Mouse (Mus musculus): ENCODE results near the gene Fkbpl. TPM values are rescaled to one million over a fixed set of nuclear protein-coding genes. Genes with fewer than 3 reads are reported as not detected.
A peak's percentile ranks its signal among the peaks of the same experiment; 100 is the strongest.

Gene Fkbpl
- polyA plus RNA-seq, 1 experiment from 2014 or later: 12.9 TPM

DNA sequence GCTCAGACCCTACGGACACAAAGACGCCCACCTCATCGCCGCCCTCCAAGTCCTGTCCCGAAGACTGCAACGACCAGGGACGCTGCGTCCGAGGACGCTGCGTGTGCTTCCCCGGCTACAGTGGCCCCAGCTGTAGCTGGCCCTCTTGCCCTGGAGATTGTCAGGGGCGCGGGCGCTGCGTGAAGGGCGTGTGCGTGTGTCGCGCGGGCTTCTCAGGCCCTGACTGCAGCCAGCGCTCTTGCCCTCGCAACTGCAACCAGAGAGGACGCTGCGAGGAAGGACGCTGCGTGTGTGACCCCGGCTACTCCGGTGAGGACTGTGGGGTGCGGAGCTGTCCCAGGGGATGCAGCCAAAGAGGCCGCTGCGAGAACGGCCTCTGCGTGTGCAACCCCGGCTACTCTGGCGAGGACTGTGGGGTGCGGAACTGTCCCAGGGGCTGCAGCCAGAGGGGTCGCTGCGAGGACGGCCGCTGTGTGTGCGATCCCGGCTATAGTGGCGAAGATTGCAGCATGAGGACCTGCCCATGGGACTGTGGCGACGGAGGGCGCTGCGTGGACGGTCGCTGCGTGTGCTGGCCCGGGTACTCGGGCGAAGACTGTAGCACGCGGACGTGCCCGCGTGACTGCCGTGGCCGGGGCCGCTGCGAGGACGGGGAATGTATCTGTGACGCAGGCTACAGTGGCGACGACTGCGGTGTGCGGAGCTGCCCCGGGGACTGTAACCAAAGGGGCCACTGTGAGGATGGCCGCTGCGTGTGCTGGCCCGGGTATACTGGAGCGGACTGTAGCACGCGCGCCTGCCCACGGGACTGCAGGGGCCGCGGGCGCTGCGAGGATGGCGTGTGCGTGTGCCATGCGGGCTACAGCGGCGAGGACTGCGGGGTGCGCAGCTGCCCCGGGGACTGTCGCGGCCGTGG is 26.8 kb downstream of the Fkbpl start:
- Histone ChIP-seq H3K36me3 (replicated peaks; ENCODE audit: control insufficient read depth, insufficient read depth) (no peaks in the 10 kb centered on the region), H3K4me2 (replicated peaks) (peak overlapping the region; percentile 67), H3K27me3 (ENCODE audit: control insufficient read depth, insufficient read depth, low read length) (peaks cover 46% of the 10 kb centered on the region), H3K4me1 (replicated peaks; ENCODE audit: control insufficient read depth, insufficient read depth, low read length) (peaks cover 13% of the 10 kb centered on the region), H3K9ac (peak overlapping the region; percentile 53), H3K9me3 (ENCODE audit: control insufficient read depth, low read length) (no peaks in the 10 kb centered on the region), H3K27ac (no peak overlapping the region), H3K4me3 (replicated peaks; ENCODE audit: low read length) (peak overlapping the region; percentile 36)
- DNase-seq (ENCODE audit: low spot score): no peak
- WGBS: 9% methylated on average over 93 of the region's 93 CpGs
- peak; percentile 32; the same call in 1 of the 2 replicates for ATAC-seq (ENCODE audit: low FRiP score)

GRCm38 (mm10) chr17:34672246-34672792 is 27.8 kb downstream of the Fkbpl start:
- H3K4me1 ChIP-seq (replicated peaks; ENCODE audit: control insufficient read depth, insufficient read depth, low read length): peaks cover 13% of the 10 kb centered on the region
- H3K27me3 ChIP-seq (ENCODE audit: control insufficient read depth, insufficient read depth, low read length): peaks cover 46% of the 10 kb centered on the region
- DNase-seq (ENCODE audit: low spot score) (no peak), ATAC-seq (ENCODE audit: low FRiP score) (no peak)
- no peak overlapping the region for H3K27ac ChIP-seq
- H3K4me3 ChIP-seq (replicated peaks; ENCODE audit: low read length): peak overlapping the region; percentile 36
- WGBS: 36% methylated on average over 49 of the region's 49 CpGs
- peak overlapping the region; percentile 67 for H3K4me2 ChIP-seq (replicated peaks)
- no peaks in the 10 kb centered on the region for H3K9me3 ChIP-seq (ENCODE audit: control insufficient read depth, low read length)
- peak overlapping the region; percentile 53 for H3K9ac ChIP-seq
- no peaks in the 10 kb centered on the region for H3K36me3 ChIP-seq (replicated peaks; ENCODE audit: control insufficient read depth, insufficient read depth)

DNA sequence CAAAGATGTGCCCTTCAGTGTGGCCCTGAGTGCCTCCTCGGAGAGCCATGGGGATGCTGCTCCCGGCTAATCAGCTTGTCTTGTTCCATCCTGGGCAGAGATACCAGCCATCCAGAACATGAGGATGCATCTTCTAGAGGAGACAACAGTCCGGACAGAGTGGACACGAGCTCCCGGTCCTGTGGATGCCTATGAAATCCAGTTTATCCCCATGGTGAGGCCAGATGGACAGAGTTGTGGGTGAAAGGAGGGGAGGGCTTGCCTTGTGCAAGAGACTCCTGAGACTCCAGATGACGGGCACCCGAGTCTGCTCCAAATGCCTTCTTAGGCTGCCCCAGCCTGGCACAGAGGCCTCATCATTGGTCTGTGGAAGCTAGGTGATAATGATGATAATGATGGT is 28.6 kb downstream of the Fkbpl start:
- H3K36me3 ChIP-seq (replicated peaks; ENCODE audit: control insufficient read depth, insufficient read depth): no peaks in the 10 kb centered on the region
- H3K9me3 ChIP-seq (ENCODE audit: control insufficient read depth, low read length): no peaks in the 10 kb centered on the region
- ATAC-seq (ENCODE audit: low FRiP score): no peak
- WGBS: 85% methylated on average over 7 of the region's 7 CpGs
- H3K9ac ChIP-seq: no peak overlapping the region
- H3K27ac ChIP-seq: no peak overlapping the region
- no peak overlapping the region for H3K4me2 ChIP-seq (replicated peaks)
- no peak for DNase-seq (ENCODE audit: low spot score)
- H3K4me1 ChIP-seq (replicated peaks; ENCODE audit: control insufficient read depth, insufficient read depth, low read length): peaks cover 13% of the 10 kb centered on the region
- H3K27me3 ChIP-seq (ENCODE audit: control insufficient read depth, insufficient read depth, low read length): peaks cover 46% of the 10 kb centered on the region
- H3K4me3 ChIP-seq (replicated peaks; ENCODE audit: low read length): no peak overlapping the region

- Histone ChIP-seq H3K27me3 (ENCODE audit: control insufficient read depth, insufficient read depth, low read length) (peaks cover 45% of the 10 kb centered on the region), H3K4me2 (replicated peaks) (no peak overlapping the region)
- 69% methylated on average over 11 of the region's 11 CpGs for WGBS
Observed at GRCm38 (mm10) chr17:34674524-34675204, 30.1 kb downstream of the Fkbpl start.

GRCm38 (mm10) chr17:34675205-34676092 is 30.9 kb downstream of the Fkbpl start:
- Histone ChIP-seq H3K9me3 (ENCODE audit: control insufficient read depth, low read length) (no peaks in the 10 kb centered on the region), H3K4me2 (replicated peaks) (no peak overlapping the region), H3K9ac (no peak overlapping the region), H3K4me3 (replicated peaks; ENCODE audit: low read length) (no peak overlapping the region), H3K36me3 (replicated peaks; ENCODE audit: control insufficient read depth, insufficient read depth) (no peaks in the 10 kb centered on the region), H3K27me3 (ENCODE audit: control insufficient read depth, insufficient read depth, low read length) (peaks cover 37% of the 10 kb centered on the region), H3K27ac (no peak overlapping the region), H3K4me1 (replicated peaks; ENCODE audit: control insufficient read depth, insufficient read depth, low read length) (peaks cover 13% of the 10 kb centered on the region)
- ATAC-seq (ENCODE audit: low FRiP score): no peak
- WGBS: 79% methylated on average over 13 of the region's 13 CpGs
- DNase-seq (ENCODE audit: low spot score): no peak

More at GRCm38 (mm10) chr17:34674524-34675204, 30.1 kb downstream of the Fkbpl start:
- no peak for ATAC-seq (ENCODE audit: low FRiP score)
- H3K27ac ChIP-seq: no peak overlapping the region
- no peaks in the 10 kb centered on the region for H3K9me3 ChIP-seq (ENCODE audit: control insufficient read depth, low read length)
- no peak for DNase-seq (ENCODE audit: low spot score)
- no peaks in the 10 kb centered on the region for H3K36me3 ChIP-seq (replicated peaks; ENCODE audit: control insufficient read depth, insufficient read depth)
- H3K9ac ChIP-seq: no peak overlapping the region
- peaks cover 13% of the 10 kb centered on the region for H3K4me1 ChIP-seq (replicated peaks; ENCODE audit: control insufficient read depth, insufficient read depth, low read length)
- no peak overlapping the region for H3K4me3 ChIP-seq (replicated peaks; ENCODE audit: low read length)

DNA sequence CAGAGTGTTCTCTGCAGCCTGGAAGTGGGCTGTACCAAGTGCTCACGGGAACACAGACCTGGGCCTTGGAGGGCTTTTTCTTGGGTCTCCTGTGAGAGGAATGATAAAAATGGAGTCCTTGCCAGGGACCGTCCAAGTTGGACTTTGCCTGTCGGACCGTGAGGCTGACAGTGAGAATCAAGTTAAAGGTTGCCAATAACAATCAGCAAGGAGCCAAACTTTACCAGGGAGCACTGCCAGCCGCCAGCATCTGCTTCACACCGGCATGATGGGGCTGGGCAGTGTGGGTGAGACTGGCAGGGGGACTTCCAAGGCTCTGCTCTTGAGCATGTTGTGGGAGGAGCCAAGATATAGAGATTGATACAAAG is 31.5 kb downstream of the Fkbpl start:
- Histone ChIP-seq H3K9ac (no peak overlapping the region), H3K27ac (no peak overlapping the region), H3K4me3 (replicated peaks; ENCODE audit: low read length) (no peak overlapping the region), H3K4me2 (replicated peaks) (no peak overlapping the region), H3K4me1 (replicated peaks; ENCODE audit: control insufficient read depth, insufficient read depth, low read length) (peaks cover 13% of the 10 kb centered on the region), H3K9me3 (ENCODE audit: control insufficient read depth, low read length) (no peaks in the 10 kb centered on the region), H3K36me3 (replicated peaks; ENCODE audit: control insufficient read depth, insufficient read depth) (no peaks in the 10 kb centered on the region), H3K27me3 (ENCODE audit: control insufficient read depth, insufficient read depth, low read length) (peaks cover 31% of the 10 kb centered on the region)
- no peak for ATAC-seq (ENCODE audit: low FRiP score)
- WGBS: 84% methylated on average over 6 of the region's 6 CpGs
- no peak for DNase-seq (ENCODE audit: low spot score)

DNA sequence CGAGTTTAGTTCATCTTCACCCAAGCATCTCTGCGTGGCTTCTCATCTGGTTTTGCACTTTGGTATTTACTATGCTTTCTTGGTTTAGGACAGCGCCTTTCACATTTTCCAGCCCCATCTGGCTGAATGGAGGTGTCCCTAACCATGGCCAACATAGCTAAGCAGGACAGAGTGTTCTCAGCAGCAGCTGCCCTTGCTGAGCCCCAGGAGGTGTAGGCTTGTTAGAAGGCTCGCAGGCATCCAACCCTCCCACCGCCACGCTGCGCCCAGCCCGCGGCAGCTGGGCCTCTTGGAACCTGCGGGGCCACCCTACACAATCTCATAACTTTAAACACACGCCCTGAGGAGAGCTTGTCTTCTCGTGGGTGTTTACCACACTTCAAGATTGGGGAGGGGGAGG is 32.1 kb downstream of the Fkbpl start:
- Histone ChIP-seq H3K4me2 (replicated peaks) (no peak overlapping the region), H3K36me3 (replicated peaks; ENCODE audit: control insufficient read depth, insufficient read depth) (no peaks in the 10 kb centered on the region), H3K4me1 (replicated peaks; ENCODE audit: control insufficient read depth, insufficient read depth, low read length) (peaks cover 8% of the 10 kb centered on the region), H3K9ac (no peak overlapping the region), H3K27me3 (ENCODE audit: control insufficient read depth, insufficient read depth, low read length) (peaks cover 25% of the 10 kb centered on the region), H3K4me3 (replicated peaks; ENCODE audit: low read length) (no peak overlapping the region), H3K9me3 (ENCODE audit: control insufficient read depth, low read length) (no peaks in the 10 kb centered on the region), H3K27ac (no peak overlapping the region)
- WGBS: 83% methylated on average over 12 of the region's 12 CpGs
- DNase-seq (ENCODE audit: low spot score): no peak
- ATAC-seq (ENCODE audit: low FRiP score): no peak

DNA sequence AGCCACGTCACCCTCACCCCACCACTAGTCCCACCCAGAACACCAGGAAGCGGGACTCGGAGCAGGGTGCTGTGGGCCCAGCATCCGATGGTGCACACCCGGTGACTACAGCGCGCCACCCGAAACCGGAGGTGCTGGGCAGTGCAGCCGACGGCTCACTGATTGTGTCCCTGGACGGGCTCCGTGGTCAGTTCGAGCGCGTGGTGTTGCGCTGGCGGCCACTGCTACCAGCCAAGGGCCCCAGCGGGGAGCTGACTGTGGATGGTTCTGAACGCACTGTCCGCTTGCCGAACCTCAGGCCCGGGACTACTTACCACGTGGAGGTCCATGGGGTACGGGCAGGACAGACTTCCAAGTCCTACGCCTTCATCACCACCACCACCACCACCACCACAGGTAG is 35.6 kb downstream of the Fkbpl start:
- no peak overlapping the region for H3K27ac ChIP-seq
- no peak overlapping the region for H3K4me2 ChIP-seq (replicated peaks)
- DNase-seq (ENCODE audit: low spot score) (no peak), ATAC-seq (ENCODE audit: low FRiP score) (no peak)
- no peaks in the 10 kb centered on the region for H3K9me3 ChIP-seq (ENCODE audit: control insufficient read depth, low read length)
- 85% methylated on average over 26 of the region's 26 CpGs for WGBS
- no peaks in the 10 kb centered on the region for H3K36me3 ChIP-seq (replicated peaks; ENCODE audit: control insufficient read depth, insufficient read depth)
- no peaks in the 10 kb centered on the region; the same call in 1 of the 2 replicates for H3K27me3 ChIP-seq (ENCODE audit: control insufficient read depth, insufficient read depth, low read length)
- H3K4me1 ChIP-seq (replicated peaks; ENCODE audit: control insufficient read depth, insufficient read depth, low read length): no peaks in the 10 kb centered on the region
- H3K4me3 ChIP-seq (replicated peaks; ENCODE audit: low read length): no peak overlapping the region
- no peak overlapping the region for H3K9ac ChIP-seq

All from hindbrain, embryonic 14.5 days (tissue).